Mouse (Mus musculus) hindbrain, embryonic 15.5 days (tissue): Measurements from ENCODE around the gene Col1a1. TPM values are rescaled to one million over a fixed set of nuclear protein-coding genes. Genes with fewer than 3 reads are reported as not detected.

Source experiments
- ATAC-seq: fragments of 200-750 bp; cut with Nextera tagmentation; 2 replicates; pipeline ENCODE4 v1.8.0; 2017; ENCODE audit warnings: low read depth, moderate number of reproducible peaks, moderate TSS enrichment; ENCODE audit not compliant: low FRiP score
- H3K27ac ChIP-seq: fragments of 300-500 bp; sonication (generic); replicated peaks from 2 replicates; pipeline ENCODE4 v1.5.1; 2015; ENCODE audit warnings: mild to moderate bottlenecking, inconsistent platforms
- H3K27me3 ChIP-seq: fragments of 300-500 bp; sonication (generic); 2 replicates; pipeline ENCODE4 v1.6.1; 2015; ENCODE audit warnings: control low read depth, inconsistent platforms
- H3K36me3 ChIP-seq: fragments of 300-500 bp; sonication (generic); 2 replicates; pipeline ENCODE4 v1.6.1; 2015; ENCODE audit warnings: control low read depth, inconsistent platforms
- H3K4me1 ChIP-seq: fragments of 300-500 bp; sonication (generic); replicated peaks from 2 replicates; pipeline ENCODE4 v1.6.1; 2015; ENCODE audit warnings: control low read depth, inconsistent platforms
- H3K4me2 ChIP-seq: fragments of 300-500 bp; sonication (generic); 2 replicates; pipeline ENCODE4 v1.6.1; 2015; ENCODE audit warnings: moderate library complexity, mild to moderate bottlenecking, inconsistent platforms
- H3K4me3 ChIP-seq: fragments of 300-500 bp; sonication (generic); 2 replicates; pipeline ENCODE4 v1.5.1; 2015; ENCODE audit warnings: mild to moderate bottlenecking, inconsistent platforms
- H3K9ac ChIP-seq: fragments of 300-500 bp; sonication (generic); 2 replicates; pipeline ENCODE4 v1.6.1; 2015; ENCODE audit warnings: inconsistent platforms
- H3K9me3 ChIP-seq: fragments of 300-500 bp; sonication (generic); 2 replicates; pipeline ENCODE4 v1.6.1; 2016; ENCODE audit warnings: control low read depth, inconsistent platforms
- WGBS: fragments of 180-500 bp; shearing (Covaris S2); methylation state at CpG from one replicate; pipeline ENCODE4 v1.1.7; 2015; 5-methylcytosine and 5-hydroxymethylcytosine counted together
- polyA plus RNA-seq: library from polyadenylated mRNA; unstranded; fragments of >200 nt; fragmentation: Nextera tagmentation; extraction: Ambion mirVana; gene quantifications from 2 replicates; pipeline ENCODE4 v1.2.1, GENCODE M21; 2015

The Col1a1 gene
- polyA plus RNA-seq, 1 experiment from 2014 or later, result 120 TPM

DNA sequence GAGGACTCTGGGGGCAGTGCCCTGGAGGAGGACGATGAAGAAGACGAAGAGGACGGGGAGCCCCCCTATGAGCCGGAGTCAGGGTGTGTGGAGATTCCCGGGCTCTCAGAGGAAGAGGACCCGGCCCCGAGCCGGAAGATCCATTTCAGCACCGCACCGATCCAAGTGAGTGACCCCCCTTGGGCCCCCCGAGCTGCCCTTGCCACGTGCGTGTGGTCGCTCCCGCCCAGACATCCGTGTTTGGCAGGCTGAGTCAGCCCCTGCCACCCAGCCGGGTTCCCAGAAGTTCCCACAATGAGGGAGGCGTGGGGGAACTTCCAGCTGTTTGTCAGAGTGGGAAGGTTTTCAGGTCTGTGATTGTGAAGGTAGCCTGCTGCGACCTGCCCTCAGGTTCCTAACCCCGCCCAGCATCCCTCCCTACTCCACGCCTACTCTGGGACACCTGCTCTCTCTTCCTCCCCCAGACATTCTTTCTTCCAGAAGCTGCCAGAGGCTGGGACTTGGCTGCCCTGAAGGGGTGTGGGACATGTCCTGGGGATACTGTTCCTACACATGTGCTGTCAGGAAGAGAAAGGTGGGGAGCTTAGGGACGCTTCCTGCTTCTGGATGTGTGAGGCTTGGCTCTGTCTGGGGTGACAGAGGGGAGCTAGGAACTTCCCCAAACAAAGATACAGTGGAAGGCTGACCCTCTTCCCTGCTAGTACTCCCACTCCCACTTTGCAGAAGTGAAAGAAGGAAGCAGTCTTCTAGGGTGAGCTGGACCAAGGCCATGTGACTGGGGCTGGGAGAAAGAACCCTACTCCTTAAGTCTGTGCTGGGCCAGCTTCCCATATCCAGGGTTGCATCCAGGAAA, 57.0 kb downstream of the Col1a1 start:
- H3K36me3 ChIP-seq, result peaks cover 13% of the 10 kb centered on the region
- peak overlapping the region; percentile 95; the same call in 1 of the 2 replicates for H3K27ac ChIP-seq
- peak overlapping the region; percentile 93 for H3K4me3 ChIP-seq
- H3K27me3 ChIP-seq, result no peaks in the 10 kb centered on the region
- peak overlapping the region; percentile 96 for H3K4me2 ChIP-seq
- ATAC-seq, result no peak
- no peaks in the 10 kb centered on the region for H3K9me3 ChIP-seq
- H3K4me1 ChIP-seq, result peaks cover 75% of the 10 kb centered on the region
- H3K9ac ChIP-seq, result peak overlapping the region; percentile 90
- 2% methylated on average over 22 of the region's 22 CpGs for WGBS

DNA sequence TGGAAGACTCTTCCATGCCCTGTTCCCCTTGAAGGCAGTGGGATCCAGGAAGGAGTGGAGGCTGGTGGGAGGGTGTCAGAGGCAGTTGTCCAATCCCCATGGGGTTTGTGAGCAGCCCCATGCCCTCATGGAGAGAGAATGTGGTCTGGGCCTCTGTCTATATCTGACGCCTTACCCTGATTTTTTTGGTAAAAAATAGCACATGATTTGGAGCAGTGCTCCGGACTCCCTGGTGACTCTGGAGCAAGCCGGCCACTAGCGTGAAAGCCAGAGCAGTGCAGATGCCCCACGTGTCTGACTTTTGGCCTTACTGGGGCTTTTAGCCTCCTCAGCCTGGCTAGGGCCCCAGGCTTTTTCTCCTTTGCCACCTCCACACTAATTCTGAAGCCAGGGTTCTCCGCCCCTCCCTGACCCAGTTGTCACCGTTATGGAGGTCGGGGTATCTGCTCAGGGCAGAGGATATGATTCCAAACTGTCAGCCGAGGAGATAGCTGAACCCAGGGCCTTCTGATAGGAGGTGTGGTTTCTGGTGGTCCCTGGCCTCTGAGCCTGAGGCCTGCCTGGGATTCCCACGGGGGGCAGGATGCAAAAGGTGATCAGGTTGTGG, 58.3 kb downstream of the Col1a1 start:
- Histone ChIP-seq H3K27ac (no peak overlapping the region), H3K9me3 (no peaks in the 10 kb centered on the region), H3K4me2 (peak overlapping the region; percentile 96), H3K9ac (peak overlapping the region; percentile 90), H3K27me3 (no peaks in the 10 kb centered on the region), H3K36me3 (peaks cover 13% of the 10 kb centered on the region), H3K4me1 (peaks cover 70% of the 10 kb centered on the region), H3K4me3 (peak overlapping the region; percentile 93)
- no peak for ATAC-seq
- WGBS, result 32% methylated on average over 10 of the region's 10 CpGs

DNA sequence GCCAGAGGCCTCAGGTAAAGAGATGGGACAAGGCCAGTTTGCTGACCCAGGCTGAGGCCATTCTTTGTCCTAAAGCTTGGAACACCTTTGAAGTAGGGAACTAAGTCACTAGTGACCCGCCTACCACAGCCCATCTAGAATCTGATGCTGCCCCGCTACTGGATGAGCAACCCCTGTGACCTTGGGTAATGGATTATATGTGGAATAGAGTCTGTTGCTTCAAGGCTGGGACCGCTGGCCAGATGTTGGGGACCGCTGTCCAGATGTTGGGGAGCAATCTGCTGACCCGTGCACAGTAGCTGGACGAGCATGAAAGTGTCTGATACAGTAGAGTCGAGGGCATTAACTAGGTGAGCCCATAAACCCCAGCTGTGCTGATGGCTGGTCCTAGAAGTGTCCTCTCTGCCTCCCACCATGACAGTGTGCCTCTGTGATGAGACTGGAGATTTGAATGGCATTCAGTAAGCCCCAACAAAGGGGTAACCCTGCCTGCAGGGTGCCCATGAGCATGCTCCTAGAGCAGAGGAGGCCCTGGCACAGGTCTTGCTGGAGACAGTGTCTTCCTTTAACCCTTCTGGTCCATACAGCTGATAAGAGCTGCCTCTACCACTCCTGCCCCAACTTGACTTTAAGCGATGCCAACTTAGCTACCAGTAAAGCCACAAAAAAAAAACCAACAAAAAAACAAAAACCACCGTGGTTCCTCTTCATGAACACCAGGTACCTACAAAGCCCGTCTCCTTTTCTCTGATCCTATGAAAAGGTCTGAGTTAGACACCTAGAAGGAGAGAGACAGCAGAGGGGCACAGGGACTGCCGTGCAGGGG, 59.1 kb downstream of the Col1a1 start:
- ATAC-seq, result no peak
- Histone ChIP-seq H3K9me3 (no peaks in the 10 kb centered on the region), H3K9ac (peak overlapping the region; percentile 90), H3K36me3 (peaks cover 13% of the 10 kb centered on the region), H3K27me3 (no peaks in the 10 kb centered on the region), H3K4me3 (peak overlapping the region; percentile 93), H3K4me2 (peak overlapping the region; percentile 96), H3K4me1 (peaks cover 63% of the 10 kb centered on the region), H3K27ac (no peak overlapping the region)
- WGBS, result 85% methylated on average over 11 of the region's 11 CpGs

DNA sequence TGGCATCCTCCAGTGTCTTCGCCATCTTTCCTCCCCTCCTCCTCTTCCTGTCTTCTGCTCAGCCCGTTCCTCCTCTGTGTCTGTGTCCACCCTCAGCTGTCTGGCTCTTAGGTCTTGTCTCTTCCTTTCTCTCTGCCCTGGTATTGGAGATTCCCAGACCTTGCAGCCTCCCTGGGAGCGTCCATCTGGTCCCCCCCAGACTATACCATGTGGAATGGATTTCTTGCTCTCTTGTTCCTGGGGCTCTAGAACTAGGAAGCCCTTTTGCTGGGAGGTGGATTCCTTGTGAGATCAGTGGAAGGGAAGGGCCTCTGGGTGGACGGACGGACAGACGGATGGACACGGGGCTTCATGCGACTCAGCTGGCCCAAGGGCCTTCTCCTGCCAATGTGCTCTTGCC, 60.1 kb downstream of the Col1a1 start:
- no peak for ATAC-seq
- Histone ChIP-seq H3K4me3 (no peak overlapping the region), H3K9ac (no peak overlapping the region), H3K27ac (no peak overlapping the region), H3K9me3 (no peaks in the 10 kb centered on the region), H3K4me1 (peaks cover 67% of the 10 kb centered on the region), H3K27me3 (no peaks in the 10 kb centered on the region), H3K36me3 (peaks cover 13% of the 10 kb centered on the region), H3K4me2 (peak overlapping the region; percentile 96)
- WGBS, result 79% methylated on average over 8 of the region's 8 CpGs

DNA sequence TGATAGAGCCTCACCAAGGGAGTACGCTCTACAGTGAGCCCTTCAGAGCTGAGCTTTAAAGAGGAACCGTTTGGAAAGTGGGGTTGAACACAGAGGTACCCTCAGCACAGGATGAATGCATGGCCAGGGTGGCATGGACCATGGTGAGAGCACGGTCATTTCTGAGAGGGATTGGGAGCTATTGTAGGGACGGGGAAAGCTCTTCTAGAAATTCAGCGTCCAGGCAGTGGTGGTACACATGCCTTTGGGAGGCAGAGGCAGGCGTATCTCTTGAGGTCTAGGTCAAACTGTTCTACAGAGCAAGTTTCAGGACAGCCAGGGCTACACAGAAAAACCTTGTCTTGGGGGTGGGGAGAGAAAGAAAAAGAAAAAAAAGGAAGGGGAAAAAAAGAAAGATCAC, 61.0 kb downstream of the Col1a1 start:
- Histone ChIP-seq H3K4me2 (no peak overlapping the region), H3K4me3 (no peak overlapping the region), H3K36me3 (peaks cover 20% of the 10 kb centered on the region), H3K4me1 (peaks cover 67% of the 10 kb centered on the region), H3K27me3 (no peaks in the 10 kb centered on the region), H3K27ac (no peak overlapping the region), H3K9ac (no peak overlapping the region), H3K9me3 (no peaks in the 10 kb centered on the region)
- ATAC-seq, result no peak
- 92% methylated on average over 6 of the region's 6 CpGs for WGBS

DNA sequence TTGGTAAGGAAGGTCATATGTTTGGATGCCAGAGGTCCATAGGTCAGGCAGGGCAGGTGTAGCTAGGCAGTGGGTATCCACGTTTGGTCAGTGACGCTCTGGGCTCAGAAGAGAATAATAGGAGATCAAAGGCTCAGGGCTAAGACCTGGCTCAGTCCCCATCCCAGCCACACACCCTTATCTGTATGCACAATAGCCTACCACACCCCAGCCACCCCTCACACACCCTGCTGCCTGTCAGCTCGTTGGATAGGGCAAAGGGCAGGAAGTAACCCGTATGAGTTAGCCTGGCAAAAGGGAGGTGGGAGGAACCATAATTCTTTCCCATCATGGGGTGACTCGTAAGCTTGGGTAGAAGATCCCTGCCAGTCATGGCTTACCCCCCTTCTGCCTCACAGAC, 61.6 kb downstream of the Col1a1 start:
- Histone ChIP-seq H3K9me3 (no peaks in the 10 kb centered on the region), H3K4me3 (no peak overlapping the region), H3K27me3 (no peaks in the 10 kb centered on the region), H3K4me2 (peak overlapping the region; percentile 7; the same call in 1 of the 2 replicates), H3K27ac (peak overlapping the region; percentile 31; the same call in 1 of the 2 replicates), H3K36me3 (peaks cover 27% of the 10 kb centered on the region), H3K9ac (no peak overlapping the region), H3K4me1 (peaks cover 65% of the 10 kb centered on the region)
- 59% methylated on average over 5 of the region's 5 CpGs for WGBS
- no peak for ATAC-seq

DNA sequence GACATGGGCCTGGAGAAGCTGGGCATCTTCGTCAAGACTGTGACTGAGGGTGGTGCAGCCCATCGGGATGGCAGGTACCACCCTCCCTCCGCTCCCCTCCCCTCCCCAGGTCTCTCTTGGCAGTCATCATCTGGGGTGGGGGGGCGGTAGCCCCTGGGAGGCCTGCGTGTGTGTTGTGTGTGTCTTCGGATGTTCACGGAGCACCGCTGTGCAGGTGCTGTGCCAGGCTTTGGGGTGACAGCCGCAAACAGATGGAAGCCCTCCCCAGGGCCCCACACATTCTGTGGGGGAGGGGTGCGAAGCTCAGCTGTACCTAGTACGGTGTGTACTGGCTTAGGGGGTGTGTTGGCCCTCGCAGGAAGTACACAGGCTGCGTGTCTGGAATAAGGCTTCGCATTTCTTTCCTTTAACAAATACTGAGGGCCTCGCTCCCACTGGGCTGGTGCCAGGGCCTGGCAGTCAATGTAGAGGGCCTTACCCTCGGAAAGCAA, 62.1 kb downstream of the Col1a1 start:
- Histone ChIP-seq H3K27ac (peak overlapping the region; percentile 31; the same call in 1 of the 2 replicates), H3K4me1 (peaks cover 60% of the 10 kb centered on the region), H3K4me2 (peak overlapping the region; percentile 7; the same call in 1 of the 2 replicates)

DNA sequence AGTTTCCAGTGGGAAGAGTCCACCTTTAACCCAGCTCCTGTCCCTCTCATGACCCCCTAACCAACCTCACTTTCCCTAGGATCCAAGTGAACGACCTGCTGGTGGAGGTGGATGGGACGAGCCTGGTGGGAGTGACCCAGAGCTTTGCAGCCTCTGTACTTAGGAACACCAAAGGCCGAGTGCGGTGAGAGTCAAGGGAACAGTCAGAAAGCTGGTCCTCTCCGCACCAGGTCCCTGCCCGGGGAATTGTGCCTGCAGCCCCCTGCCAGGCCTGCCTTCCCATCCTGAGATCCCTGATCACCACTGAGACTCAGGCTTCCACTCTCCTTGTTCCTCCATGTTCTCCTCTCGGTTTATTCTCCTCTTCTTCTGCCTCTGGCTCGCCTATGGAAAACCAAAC, 64.1 kb downstream of the Col1a1 start:
- H3K4me3 ChIP-seq, result no peak overlapping the region
- H3K9me3 ChIP-seq, result no peaks in the 10 kb centered on the region
- peaks cover 38% of the 10 kb centered on the region for H3K36me3 ChIP-seq
- no peak overlapping the region for H3K4me2 ChIP-seq
- H3K4me1 ChIP-seq, result peaks cover 40% of the 10 kb centered on the region
- ATAC-seq, result no peak
- peak overlapping the region; percentile 67; the same call in 1 of the 2 replicates for H3K27ac ChIP-seq
- no peak overlapping the region for H3K9ac ChIP-seq
- H3K27me3 ChIP-seq, result no peaks in the 10 kb centered on the region
- 77% methylated on average over 8 of the region's 8 CpGs for WGBS

More for the DNA sequence above, 62.1 kb downstream of the Col1a1 start:
- WGBS, result 58% methylated on average over 16 of the region's 16 CpGs
- Histone ChIP-seq H3K9me3 (no peaks in the 10 kb centered on the region), H3K27me3 (no peaks in the 10 kb centered on the region), H3K36me3 (peaks cover 31% of the 10 kb centered on the region), H3K9ac (no peak overlapping the region), H3K4me3 (no peak overlapping the region)
- ATAC-seq, result peak; percentile 36

DNA sequence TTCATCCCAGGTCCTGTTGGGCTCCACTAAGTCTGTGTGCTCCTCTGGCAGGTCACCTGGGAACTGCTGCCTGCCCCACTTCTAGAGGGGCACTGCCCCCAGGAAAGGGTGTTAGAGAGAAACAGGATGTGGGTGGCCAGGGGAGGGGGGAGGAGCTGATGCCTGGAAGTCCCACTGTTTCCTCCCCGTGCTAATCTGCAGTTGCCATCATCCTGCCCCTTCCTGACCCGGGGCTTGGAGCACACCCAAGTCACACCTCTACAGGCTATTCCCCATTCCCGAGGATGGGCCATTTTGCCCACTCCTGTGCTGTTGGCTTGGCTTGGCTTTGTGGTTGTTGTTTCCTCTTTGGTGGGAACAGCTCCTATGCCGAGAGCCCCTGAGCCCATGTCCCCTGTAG, 64.5 kb downstream of the Col1a1 start:
- Histone ChIP-seq H3K27ac (peak overlapping the region; percentile 67), H3K9me3 (no peaks in the 10 kb centered on the region), H3K9ac (peak overlapping the region; percentile 12; the same call in 1 of the 2 replicates), H3K36me3 (peaks cover 38% of the 10 kb centered on the region), H3K4me1 (peaks cover 36% of the 10 kb centered on the region), H3K4me2 (peak overlapping the region; percentile 16; the same call in 1 of the 2 replicates), H3K4me3 (no peak overlapping the region), H3K27me3 (no peaks in the 10 kb centered on the region)
- 38% methylated on average over 4 of the region's 4 CpGs for WGBS
- 0 out of 2 replicates have a peak, but pooled peaks have one; percentile 3 for ATAC-seq

DNA sequence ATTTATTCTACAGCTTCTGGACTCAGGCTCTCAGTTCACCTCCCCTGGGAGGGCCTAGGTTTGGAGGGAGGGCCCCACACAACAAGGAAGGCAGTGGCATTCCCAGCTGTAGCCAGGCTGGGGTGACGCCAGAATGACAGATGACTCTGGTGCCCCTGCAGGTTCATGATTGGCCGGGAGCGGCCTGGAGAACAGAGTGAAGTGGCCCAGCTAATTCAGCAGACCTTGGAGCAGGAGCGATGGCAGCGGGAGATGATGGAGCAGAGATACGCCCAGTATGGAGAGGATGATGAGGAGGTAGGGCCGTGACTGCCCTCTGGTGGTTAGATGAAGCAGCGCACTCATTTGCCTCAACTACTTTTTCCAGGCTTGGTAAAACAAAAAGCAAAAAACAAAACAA, 65.0 kb downstream of the Col1a1 start:
- H3K4me2 ChIP-seq, result peak overlapping the region; percentile 16; the same call in 1 of the 2 replicates
- peak overlapping the region; percentile 67 for H3K27ac ChIP-seq
- H3K9ac ChIP-seq, result peak overlapping the region; percentile 12; the same call in 1 of the 2 replicates
- no peaks in the 10 kb centered on the region for H3K9me3 ChIP-seq
- H3K4me1 ChIP-seq, result peaks cover 34% of the 10 kb centered on the region
- no peaks in the 10 kb centered on the region for H3K27me3 ChIP-seq
- WGBS, result 0% methylated on average over 8 of the region's 8 CpGs
- no peak overlapping the region for H3K4me3 ChIP-seq
- peak; percentile 49; the same call in 1 of the 2 replicates for ATAC-seq
- H3K36me3 ChIP-seq, result peaks cover 38% of the 10 kb centered on the region

DNA sequence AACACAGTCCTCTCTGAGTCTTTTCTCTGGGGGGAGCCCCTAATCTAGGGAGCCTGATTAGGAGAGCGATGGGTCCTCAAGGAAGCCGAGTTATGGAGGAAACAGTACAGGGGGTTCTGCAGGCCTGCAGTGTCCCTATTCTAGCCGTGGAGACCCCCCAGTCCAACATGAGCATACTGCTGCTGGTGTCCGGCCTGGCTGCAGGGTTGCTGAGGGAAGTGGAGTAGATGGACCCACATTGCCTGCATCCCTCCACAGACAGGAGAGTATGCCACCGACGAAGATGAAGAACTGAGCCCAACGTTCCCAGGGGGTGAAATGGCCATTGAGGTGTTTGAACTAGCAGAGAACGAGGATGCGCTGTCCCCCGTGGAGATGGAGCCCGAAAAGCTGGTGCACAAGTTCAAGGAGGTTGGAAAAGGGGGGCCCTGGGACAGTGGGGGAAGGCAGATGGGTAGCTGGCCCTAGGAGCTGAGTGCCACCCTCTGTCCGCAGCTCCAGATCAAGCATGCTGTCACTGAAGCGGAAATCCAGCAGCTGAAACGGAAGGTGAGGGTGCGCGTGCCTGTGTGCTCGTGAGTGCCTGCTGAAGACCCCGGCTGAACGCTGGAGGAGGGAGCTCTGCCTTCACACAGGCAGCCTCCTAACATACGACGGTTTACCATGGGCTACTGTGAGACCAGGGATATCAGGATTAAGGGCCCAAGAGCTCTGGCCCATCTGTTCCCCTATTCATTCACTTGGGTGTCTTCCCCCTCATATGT, 65.7 kb downstream of the Col1a1 start:
- no peak overlapping the region for H3K27ac ChIP-seq
- H3K27me3 ChIP-seq, result no peaks in the 10 kb centered on the region
- no peak overlapping the region for H3K4me3 ChIP-seq
- no peak overlapping the region for H3K4me2 ChIP-seq
- no peaks in the 10 kb centered on the region for H3K9me3 ChIP-seq
- no peak for ATAC-seq
- H3K9ac ChIP-seq, result no peak overlapping the region
- WGBS, result 83% methylated on average over 21 of the region's 21 CpGs
- peaks cover 33% of the 10 kb centered on the region for H3K36me3 ChIP-seq
- H3K4me1 ChIP-seq, result peaks cover 35% of the 10 kb centered on the region
